Mouse (Mus musculus): Measurements from ENCODE around the gene Dip2c.

Dip2c gene

DNA sequence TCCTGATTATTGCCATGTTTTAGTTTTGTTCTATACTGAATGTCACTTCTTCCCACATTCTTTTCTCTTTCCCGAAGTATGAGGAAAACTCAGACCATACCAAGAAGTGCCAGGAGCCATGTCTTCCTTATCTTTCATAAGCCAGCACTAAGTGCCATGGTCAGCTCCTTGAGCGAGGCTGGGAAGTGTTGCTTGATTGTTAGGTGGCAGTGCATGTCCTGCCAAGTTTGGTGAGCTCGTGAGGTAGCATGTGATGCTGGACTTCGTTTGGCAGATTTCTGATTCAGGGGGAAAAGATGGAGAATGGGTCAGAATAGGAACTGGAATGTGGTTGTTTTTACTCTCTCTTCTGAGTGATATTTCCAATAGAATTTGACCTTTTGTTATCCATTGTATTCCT lies 150.5 kb downstream of the Dip2c start:
- DNase-seq, result no peak

DNA sequence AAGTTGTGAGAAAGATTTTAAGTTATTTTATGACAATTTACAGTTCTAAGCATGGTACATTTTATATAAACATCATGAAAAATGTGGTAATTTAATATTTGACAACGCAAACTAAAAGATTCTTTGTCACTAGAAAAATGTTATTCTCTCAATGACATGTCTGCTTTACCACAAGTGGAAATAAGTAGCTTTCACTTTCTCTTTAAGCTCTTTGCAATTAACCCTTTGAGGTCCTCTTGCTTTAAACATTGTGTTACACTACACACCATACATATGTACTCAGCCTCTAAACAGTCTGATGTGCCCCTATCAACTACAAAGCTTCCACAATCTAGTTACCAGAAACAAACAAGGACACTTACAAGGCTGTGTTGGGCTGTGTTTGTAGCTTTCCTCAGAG lies 153.6 kb downstream of the Dip2c start:
- DNase-seq, result no peak

DNA sequence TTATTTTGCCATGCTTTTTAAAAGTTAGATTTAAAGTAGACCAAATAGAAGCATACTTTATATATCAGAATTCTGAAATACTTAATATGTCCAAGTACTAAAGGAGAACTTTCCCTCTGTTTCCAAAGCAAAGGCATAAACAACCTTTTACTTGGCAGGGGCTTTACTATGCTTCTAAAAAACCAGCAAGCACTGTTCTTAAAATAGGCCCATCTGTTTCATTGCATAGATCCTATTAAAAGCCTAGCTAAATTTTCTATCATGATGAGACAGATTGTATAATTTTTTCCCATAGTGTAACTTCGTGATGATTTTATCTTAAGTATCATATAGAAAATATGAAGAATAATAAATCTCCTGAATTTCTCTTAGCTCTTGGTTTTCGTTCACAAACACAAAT lies 154.4 kb downstream of the Dip2c start:
- no peak for DNase-seq

DNA sequence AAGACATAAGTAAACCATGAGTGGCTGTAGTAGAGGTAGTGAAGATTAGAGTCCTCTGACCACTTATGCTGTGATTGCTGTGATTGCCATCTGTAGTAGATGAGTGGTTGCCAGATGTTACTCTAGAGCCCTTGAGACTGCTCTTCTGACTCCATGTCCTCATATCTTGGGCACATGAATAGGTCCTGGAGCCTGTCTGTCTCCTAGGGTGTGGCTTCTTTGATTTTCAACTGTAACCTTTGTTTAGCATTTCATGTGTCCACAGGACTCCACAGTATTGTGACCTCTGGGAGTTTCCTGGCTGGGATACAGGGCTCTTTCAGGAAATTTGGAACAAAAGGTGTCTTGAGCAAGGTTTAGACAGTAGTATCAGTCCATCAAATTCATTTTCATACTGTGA lies 155.1 kb downstream of the Dip2c start:
- DNase-seq, result no peak

GRCm38 (mm10) chr13:9443066-9443465 lies 166.7 kb downstream of the Dip2c start:
- no peak for DNase-seq

DNA sequence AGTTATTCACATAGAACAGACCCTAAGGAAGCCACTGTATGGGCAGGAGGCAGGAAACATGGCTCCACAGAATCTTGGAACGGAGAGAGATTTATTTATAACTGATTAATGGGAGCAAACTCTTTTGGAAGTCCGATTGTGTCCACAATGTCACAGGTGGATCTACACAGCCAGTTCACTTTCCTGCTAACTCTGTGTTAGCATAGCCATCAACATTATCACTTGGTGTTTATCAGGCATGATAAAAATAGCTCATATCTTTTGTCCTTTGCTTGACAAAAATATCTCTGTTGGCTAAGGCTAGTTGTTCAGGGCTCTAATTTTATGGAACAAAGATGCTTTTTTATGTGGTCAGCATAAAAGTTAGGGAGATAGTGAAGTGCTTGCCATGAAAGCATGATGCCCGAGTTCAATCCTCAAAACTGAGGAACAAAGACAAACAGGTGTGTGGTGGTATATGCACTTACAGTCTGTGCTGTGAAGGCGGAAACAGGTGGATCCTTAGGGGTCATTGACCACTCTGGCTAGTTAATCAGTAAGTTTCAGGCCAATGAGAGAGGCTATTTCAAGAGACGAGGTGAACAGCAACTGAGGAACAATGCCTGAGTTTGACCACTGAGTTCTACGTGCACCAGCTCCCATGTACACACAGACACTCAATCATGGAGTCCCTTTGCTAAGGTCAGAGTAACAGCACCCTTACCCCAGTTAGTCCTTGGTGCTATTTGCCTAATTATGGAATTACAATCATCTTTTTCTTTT lies 169.4 kb downstream of the Dip2c start:
- DNase-seq, result no peak

DNA sequence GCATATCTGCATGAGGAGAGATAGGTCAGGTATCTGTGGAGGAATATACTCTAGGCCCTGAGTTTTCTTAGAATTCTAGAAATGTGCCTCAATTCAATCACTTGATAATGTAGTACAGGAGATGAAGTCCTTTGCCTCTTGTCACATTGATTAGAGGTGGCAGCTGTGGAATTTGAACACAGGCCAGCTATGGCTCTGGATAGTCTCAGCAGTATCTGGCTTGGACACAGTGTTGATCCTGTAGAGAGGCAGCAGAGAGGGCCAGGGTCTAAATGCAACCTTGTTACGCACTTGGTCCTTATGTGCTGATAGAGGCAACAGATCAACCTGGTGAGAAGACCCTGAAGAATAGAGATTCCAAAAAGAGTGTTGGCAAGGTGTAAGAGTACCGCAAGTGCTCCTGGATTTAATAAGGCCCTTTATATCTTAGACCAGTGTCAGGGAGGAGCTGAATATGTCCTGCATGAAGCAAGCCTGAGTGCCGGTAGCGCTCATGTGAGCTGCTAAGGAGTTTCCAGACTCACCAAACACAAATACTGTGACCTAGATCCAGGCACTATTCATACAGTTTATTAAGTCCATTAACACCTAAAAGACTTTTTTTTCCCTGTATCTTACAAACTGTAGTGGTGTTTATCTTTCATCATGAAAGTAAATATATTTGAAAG lies 170.3 kb downstream of the Dip2c start:
- DNase-seq, result no peak

DNA sequence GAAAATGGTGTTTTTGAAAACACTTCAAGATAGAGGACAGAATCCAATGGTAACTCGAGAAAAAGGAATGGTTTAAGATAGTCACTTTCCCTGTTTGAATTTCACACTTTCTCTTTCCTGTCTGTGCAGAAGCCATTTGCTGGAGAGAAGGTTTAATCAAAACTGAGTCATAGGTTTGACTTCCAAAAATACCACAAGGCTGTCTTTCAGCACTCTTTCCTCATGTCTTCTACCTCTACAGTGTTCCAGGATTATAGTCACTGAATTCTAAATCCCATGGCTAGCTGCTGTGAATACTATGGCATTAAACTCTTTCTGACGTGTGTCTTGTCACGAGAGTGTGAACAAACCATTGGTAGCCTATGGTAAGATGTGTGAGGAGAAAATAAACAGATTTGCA lies 173.9 kb downstream of the Dip2c start:
- no peak for DNase-seq

GRCm38 (mm10) chr13:9451952-9452351 lies 175.6 kb downstream of the Dip2c start:
- DNase-seq, result no peak

- no peak for DNase-seq
Observed at GRCm38 (mm10) chr13:9454426-9455177, 178.3 kb downstream of the Dip2c start.

DNA sequence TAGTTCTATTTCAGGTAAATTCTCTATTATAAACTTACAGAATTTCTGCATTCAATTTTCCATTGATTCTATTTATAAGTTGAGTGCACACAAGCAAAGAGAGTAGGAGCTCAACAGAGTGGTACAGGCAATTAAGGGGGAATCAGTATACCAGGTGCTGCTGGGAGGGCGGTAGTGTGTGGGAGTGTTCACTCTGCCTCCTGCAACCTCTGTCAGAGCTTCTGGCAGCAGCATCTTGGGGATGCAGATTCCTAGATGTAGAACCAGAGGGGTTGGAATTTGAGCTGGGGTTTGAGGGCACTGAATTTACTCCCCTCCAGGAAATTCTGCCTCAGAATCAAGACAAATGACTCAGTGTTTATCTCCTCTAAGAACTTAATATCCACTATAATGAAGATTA lies 179.7 kb downstream of the Dip2c start:
- DNase-seq, result no peak

DNA sequence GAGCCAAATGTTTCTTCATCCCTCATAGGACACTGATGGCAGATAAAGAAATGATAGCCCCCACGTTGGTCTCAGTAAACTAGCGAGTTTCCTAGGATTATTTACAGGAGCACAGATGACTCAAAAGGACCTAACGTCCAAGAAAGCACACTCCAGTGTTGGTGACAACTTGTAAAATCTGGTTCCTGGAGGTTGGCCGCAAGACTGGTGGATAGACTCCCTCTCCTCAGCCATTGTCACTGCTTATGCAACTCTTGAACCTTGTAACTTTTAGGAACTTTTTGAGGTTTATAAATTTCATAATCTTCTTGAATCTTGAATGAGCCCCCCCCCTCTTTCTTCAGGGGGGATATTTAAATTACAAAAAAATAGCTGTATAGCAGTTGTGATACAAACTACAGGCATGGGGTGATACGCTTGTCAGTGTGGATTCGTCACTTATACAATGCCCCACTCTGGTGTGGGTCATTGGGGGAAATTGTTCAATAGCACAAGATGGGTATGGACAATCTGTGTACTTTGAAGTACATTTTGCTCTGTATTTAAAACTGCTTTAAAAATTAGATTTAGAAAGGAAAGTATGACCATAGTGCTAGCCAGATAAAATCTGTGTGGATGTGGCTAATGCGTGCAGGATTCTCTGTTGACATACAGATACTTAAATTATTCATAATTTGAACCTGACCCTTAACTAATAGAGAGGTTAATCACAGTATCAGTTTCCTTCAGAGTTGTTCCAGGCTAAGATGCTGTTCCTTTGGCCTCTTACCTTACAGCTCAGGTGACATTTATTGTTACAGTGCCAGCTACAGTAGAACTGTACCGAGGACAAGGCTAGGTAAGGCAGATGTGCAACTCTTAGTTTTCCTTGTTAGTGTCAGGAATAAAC lies 181.3 kb downstream of the Dip2c start:
- no peak for DNase-seq

DNA sequence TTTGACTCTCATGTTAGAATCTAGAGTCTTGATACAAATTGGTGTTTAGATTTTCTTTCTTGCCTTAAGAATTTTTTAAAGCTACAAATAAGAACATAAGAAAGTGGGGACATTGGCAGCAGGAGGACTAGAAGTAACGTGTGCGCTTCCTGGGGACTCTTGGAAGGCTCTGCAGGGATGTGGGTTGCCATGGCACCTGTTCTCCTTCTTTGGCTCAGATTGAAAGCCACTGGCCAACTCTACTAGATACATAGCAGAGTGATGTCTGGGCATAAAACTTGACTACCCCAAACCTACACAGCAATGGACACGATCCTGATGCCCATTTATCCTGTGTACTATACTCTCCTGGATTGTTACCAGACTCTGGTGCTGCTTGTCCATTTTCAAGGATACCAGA lies 188.1 kb downstream of the Dip2c start:
- no peak for DNase-seq

DNA sequence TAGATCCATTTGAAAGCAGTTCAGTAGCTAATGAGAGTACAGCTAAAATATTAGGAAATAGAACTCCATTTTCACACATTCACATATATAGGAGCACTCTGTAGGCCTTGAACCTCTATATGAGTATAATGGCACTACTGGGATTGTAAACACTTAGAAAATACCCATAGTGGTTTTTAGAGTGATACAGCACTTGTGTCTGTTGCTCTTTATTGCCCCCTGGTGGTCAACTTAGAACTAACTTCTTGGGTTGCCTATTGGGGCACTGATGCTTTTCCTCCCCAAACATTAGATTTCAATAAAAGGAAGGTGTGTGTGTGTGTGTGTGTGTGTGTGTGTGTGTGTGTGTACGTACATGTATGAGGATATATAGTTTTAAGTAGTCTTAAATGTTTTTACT lies 190.9 kb downstream of the Dip2c start:
- peak; percentile 5 to 16 for DNase-seq

DNA sequence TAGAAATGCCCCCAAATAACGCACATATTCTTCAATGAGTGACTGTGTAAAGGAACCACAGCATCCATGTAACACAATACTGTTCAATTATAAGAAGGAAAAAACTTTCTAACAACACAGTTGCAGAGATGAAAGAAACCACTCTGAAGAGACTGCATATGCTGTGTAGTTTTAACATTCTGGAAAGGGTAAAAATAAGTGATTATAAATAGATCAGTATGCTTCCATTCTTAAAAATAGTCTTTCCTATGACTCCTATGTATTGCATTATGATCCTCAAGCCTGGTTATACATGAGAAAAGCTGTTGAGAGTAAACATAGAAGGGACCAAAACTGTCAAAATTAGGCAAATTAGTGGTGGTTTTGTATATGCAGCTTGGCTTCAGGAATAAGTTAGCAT lies 197.1 kb downstream of the Dip2c start:
- no peak for DNase-seq

- DNase-seq, result no peak
Observed at GRCm38 (mm10) chr13:9481722-9482121, 205.4 kb downstream of the Dip2c start.

DNA sequence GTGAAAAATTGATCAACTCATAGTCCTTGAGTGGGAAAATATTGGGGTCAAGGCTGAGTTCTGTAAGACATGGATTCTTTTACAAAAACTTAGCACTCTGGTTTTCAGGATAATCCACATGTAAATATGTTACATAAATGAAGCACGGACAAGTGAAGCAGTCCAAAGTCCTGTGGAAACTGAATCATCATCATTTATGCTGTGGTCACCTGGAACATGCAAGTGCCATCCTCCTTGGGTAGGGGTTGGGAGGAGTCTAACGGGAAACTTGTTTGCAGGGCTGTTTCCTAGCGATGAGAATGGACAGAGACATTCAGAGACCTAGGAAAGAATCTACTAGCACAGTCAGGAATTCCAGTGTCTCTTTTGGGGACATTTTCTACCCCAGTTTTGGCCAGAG lies 213.4 kb downstream of the Dip2c start:
- no peak for DNase-seq

- DNase-seq, result peak; percentile 3 to 4
Observed at GRCm38 (mm10) chr13:9494726-9495125, 218.4 kb downstream of the Dip2c start.

GRCm38 (mm10) chr13:9504118-9504856 lies 228.0 kb downstream of the Dip2c start:
- no peak for DNase-seq

DNA sequence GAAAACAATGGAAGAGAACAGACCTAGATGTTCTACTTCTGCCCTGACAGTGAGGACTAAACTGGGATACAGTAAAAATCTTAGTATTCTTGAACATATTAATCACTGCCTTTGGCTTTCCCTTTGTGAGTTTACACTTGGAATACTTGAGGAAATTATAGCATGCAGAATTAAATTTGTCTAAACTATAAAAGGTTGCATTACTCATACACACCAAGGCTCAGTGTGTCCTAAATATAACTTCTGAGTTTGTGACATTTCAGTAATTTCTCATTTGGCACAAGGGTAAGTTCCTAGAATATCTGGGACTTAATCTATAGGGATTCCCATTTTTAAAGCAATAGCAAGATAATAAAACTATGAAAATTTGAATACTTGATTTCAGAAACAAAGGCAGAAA lies 262.2 kb downstream of the Dip2c start:
- no peak for DNase-seq

GRCm38 (mm10) chr13:9547698-9548344 lies 271.5 kb downstream of the Dip2c start:
- DNase-seq, result no peak

GRCm38 (mm10) chr13:9562099-9562498 lies 285.8 kb downstream of the Dip2c start:
- DNase-seq, result no peak

All from thymus, postnatal 36 days (tissue).